Mouse (Mus musculus) liver, adult 2 months (tissue): ENCODE measurements around the gene Ebf1.

Experiments used
- CTCF ChIP-seq: fragments of 200-500 bp; IDR thresholded peaks from 2 replicates; pipeline ENCODE4 v1.5.1; 2011; ENCODE audit warnings: low read depth, low read length, control low read depth
- POLR2A ChIP-seq: fragments of 200-500 bp; IDR thresholded peaks from 2 replicates; pipeline ENCODE4 v1.6.1; 2011; ENCODE audit warnings: low read length, control low read depth; ENCODE audit not compliant: insufficient read depth; ENCODE audit errors: extremely low read depth

DNA sequence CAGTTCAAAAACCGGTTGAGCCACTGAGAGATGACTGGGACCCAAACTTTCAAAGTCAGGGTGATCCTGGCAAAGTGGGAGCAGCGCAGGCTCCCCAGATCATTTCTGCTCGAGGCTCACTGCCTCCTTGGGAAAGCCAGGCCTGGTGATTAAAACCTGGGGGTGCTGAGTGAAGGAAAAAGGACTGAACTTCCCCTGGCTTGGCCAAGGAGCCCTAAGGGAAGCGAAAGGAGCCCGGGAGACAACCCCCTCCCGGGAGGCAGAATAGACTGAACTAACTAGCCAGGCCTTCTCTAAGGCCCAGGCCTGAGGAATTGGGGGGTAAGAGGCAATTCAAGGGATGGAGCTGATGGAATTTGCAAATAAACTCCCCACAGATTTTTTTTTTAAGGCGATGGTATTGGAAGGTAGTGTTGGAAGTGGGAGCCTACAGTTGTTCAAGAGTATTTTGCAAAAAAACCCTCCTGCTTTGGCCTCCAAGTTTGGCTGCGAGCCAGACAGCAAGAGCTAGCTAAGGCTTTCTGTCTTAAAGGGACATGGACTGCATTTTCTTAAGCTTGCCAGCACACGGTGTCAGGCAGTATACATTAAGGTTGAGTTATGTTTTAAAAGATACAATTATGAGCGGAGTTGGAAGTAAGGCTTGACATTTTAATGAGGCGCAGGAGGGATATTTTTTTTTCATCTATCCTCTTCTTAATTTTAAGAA is 5.1 kb downstream of the Ebf1 start:
- TF ChIP-seq CTCF (no peak), POLR2A (no peak)
